Mouse (Mus musculus): ENCODE measurements at regions not wholly inside any gene's neighbourhood (a gene's known extent, or its start where the extent isn't known, plus 50 kb on each side); places are given as distances from the start of the nearest gene placed in this dataset.

DNA sequence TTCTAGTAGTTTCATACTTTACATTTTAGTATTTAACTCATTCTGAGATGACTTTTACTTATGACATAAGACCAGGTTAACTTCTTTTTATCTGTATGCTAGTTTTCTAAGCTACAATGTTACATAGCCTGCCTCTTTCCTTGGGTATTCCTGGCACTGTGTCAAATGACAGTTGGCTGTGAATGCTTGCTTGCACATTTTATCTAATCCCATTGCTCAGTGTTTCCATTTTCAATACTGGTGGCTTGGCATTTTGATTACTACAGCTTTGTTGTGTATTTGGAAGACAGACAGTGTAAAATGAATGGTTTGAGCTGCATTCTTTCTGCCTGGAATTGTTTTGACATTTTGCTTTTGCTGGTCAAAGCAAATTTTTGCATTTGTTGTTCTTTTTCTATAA lies 1359.2 kb downstream of the Defb40 start:
- no peak for TF ChIP-seq EP300 (IDR thresholded peaks at IDR 0.05; ENCODE audit: insufficient read depth, low read depth, low read length)
- no peak for TF ChIP-seq POLR2A (IDR thresholded peaks at IDR 0.05; ENCODE audit: insufficient read depth, low read depth, low read length)
- TF ChIP-seq CTCF (IDR thresholded peaks at IDR 0.05) = no peak
- H3K27me3 ChIP-seq (ENCODE audit: control insufficient read depth, insufficient read depth, low read length) = no peaks in the 10 kb centered on the region
- no peak overlapping the region for H3K9ac ChIP-seq (ENCODE audit: low read depth, low read length)
- no peak for DNase-seq
- H3K4me1 ChIP-seq (ENCODE audit: control insufficient read depth, insufficient read depth, low read length) = no peaks in the 10 kb centered on the region
- no peak overlapping the region for H3K4me3 ChIP-seq
- intact Hi-C loops (cut with DNase I) = no loop called here
- no peaks in the 10 kb centered on the region for H3K36me3 ChIP-seq (ENCODE audit: control insufficient read depth, insufficient read depth, low read length)
- H3K79me2 ChIP-seq (replicated peaks; ENCODE audit: control insufficient read depth, insufficient read depth, low read length) = no peaks in the 10 kb centered on the region
- no peak overlapping the region for H3K27ac ChIP-seq

- no peak overlapping the region for H3K27ac ChIP-seq
- H3K79me2 ChIP-seq (replicated peaks; ENCODE audit: control insufficient read depth, insufficient read depth, low read length) = no peaks in the 10 kb centered on the region
- H3K4me1 ChIP-seq (ENCODE audit: control insufficient read depth, insufficient read depth, low read length) = no peaks in the 10 kb centered on the region
- no peak for DNase-seq
- no peak for TF ChIP-seq POLR2A (IDR thresholded peaks at IDR 0.05; ENCODE audit: insufficient read depth, low read depth, low read length)
- H3K36me3 ChIP-seq (ENCODE audit: control insufficient read depth, insufficient read depth, low read length) = no peaks in the 10 kb centered on the region
- H3K9ac ChIP-seq (ENCODE audit: low read depth, low read length) = no peak overlapping the region
- H3K27me3 ChIP-seq (ENCODE audit: control insufficient read depth, insufficient read depth, low read length) = no peaks in the 10 kb centered on the region
- intact Hi-C loops (cut with DNase I) = no loop called here
- no peak overlapping the region for H3K4me3 ChIP-seq
Measured at GRCm38 (mm10) chr8:17618147-17618546, 1359.9 kb downstream of the Defb40 start.

GRCm38 (mm10) chr8:17602861-17603260 lies 1375.2 kb downstream of the Defb40 start:
- no peak overlapping the region for H3K9ac ChIP-seq (ENCODE audit: low read depth, low read length)
- no peaks in the 10 kb centered on the region for H3K4me1 ChIP-seq (ENCODE audit: control insufficient read depth, insufficient read depth, low read length)
- intact Hi-C loops (cut with DNase I) = no loop called here
- no peaks in the 10 kb centered on the region for H3K36me3 ChIP-seq (ENCODE audit: control insufficient read depth, insufficient read depth, low read length)
- 11% methylated on average over 1 of the region's 1 CpGs for WGBS
- no peak for TF ChIP-seq POLR2A (IDR thresholded peaks at IDR 0.05; ENCODE audit: insufficient read depth, low read depth, low read length)
- TF ChIP-seq EP300 (IDR thresholded peaks at IDR 0.05; ENCODE audit: insufficient read depth, low read depth, low read length) = no peak
- TF ChIP-seq CTCF (IDR thresholded peaks at IDR 0.05) = no peak
- no peaks in the 10 kb centered on the region for H3K79me2 ChIP-seq (replicated peaks; ENCODE audit: control insufficient read depth, insufficient read depth, low read length)
- no peak for DNase-seq
- H3K27me3 ChIP-seq (ENCODE audit: control insufficient read depth, insufficient read depth, low read length) = no peaks in the 10 kb centered on the region
- no peak overlapping the region for H3K4me3 ChIP-seq
- no peak overlapping the region for H3K27ac ChIP-seq

DNA sequence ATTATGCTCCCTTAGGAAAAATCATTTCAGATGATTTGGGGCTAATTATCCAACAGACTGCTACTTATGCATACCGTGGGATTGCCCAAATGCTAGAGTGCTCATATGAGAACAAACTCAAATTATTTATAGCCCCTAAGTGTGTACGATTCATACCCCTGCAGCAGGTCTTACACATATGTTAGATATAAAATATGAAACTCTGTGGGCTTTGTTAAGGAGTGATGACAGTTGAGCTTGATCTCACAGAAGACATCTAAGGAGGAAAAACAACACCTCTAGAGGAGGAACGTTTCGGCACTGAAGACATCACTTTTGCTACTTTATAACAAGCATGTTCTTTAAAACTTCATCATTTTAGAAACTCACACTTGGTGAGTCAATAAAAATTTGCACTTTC lies 1379.3 kb downstream of the Defb40 start:
- H3K9ac ChIP-seq (ENCODE audit: low read depth, low read length) = no peak overlapping the region
- WGBS = 68% methylated on average over 4 of the region's 4 CpGs
- no peaks in the 10 kb centered on the region for H3K4me1 ChIP-seq (ENCODE audit: control insufficient read depth, insufficient read depth, low read length)
- H3K27ac ChIP-seq = no peak overlapping the region
- TF ChIP-seq CTCF (IDR thresholded peaks at IDR 0.05) (no peak), POLR2A (IDR thresholded peaks at IDR 0.05; ENCODE audit: insufficient read depth, low read depth, low read length) (no peak), EP300 (IDR thresholded peaks at IDR 0.05; ENCODE audit: insufficient read depth, low read depth, low read length) (no peak)
- H3K4me3 ChIP-seq = no peak overlapping the region
- no peaks in the 10 kb centered on the region for H3K36me3 ChIP-seq (ENCODE audit: control insufficient read depth, insufficient read depth, low read length)
- H3K79me2 ChIP-seq (replicated peaks; ENCODE audit: control insufficient read depth, insufficient read depth, low read length) = no peaks in the 10 kb centered on the region
- H3K27me3 ChIP-seq (ENCODE audit: control insufficient read depth, insufficient read depth, low read length) = no peaks in the 10 kb centered on the region
- intact Hi-C loops (cut with DNase I) = no loop called here
- DNase-seq = no peak

- no peaks in the 10 kb centered on the region for H3K27me3 ChIP-seq (ENCODE audit: control insufficient read depth, insufficient read depth, low read length)
- no peak for TF ChIP-seq EP300 (IDR thresholded peaks at IDR 0.05; ENCODE audit: insufficient read depth, low read depth, low read length)
- no peak for TF ChIP-seq POLR2A (IDR thresholded peaks at IDR 0.05; ENCODE audit: insufficient read depth, low read depth, low read length)
- TF ChIP-seq CTCF (IDR thresholded peaks at IDR 0.05) = no peak
Measured at GRCm38 (mm10) chr8:17596559-17596958, 1381.5 kb downstream of the Defb40 start.

GRCm38 (mm10) chr8:17594607-17595006 lies 1383.4 kb downstream of the Defb40 start:
- DNase-seq = no peak
- TF ChIP-seq POLR2A (IDR thresholded peaks at IDR 0.05; ENCODE audit: insufficient read depth, low read depth, low read length) = no peak
- no peak for TF ChIP-seq EP300 (IDR thresholded peaks at IDR 0.05; ENCODE audit: insufficient read depth, low read depth, low read length)
- no peak for TF ChIP-seq CTCF (IDR thresholded peaks at IDR 0.05)
- no peak overlapping the region for H3K9ac ChIP-seq (ENCODE audit: low read depth, low read length)
- H3K79me2 ChIP-seq (replicated peaks; ENCODE audit: control insufficient read depth, insufficient read depth, low read length) = no peaks in the 10 kb centered on the region
- 50% methylated on average over 1 of the region's 1 CpGs for WGBS
- no peak overlapping the region for H3K27ac ChIP-seq
- H3K27me3 ChIP-seq (ENCODE audit: control insufficient read depth, insufficient read depth, low read length) = no peaks in the 10 kb centered on the region
- no peaks in the 10 kb centered on the region for H3K36me3 ChIP-seq (ENCODE audit: control insufficient read depth, insufficient read depth, low read length)
- no peak overlapping the region for H3K4me3 ChIP-seq
- no peaks in the 10 kb centered on the region for H3K4me1 ChIP-seq (ENCODE audit: control insufficient read depth, insufficient read depth, low read length)
- intact Hi-C loops (cut with DNase I) = no loop called here

More at GRCm38 (mm10) chr8:17596559-17596958, 1381.5 kb downstream of the Defb40 start:
- H3K79me2 ChIP-seq (replicated peaks; ENCODE audit: control insufficient read depth, insufficient read depth, low read length) = no peaks in the 10 kb centered on the region
- no peaks in the 10 kb centered on the region for H3K36me3 ChIP-seq (ENCODE audit: control insufficient read depth, insufficient read depth, low read length)
- no peaks in the 10 kb centered on the region for H3K4me1 ChIP-seq (ENCODE audit: control insufficient read depth, insufficient read depth, low read length)
- intact Hi-C loops (cut with DNase I) = no loop called here
- H3K27ac ChIP-seq = no peak overlapping the region
- H3K4me3 ChIP-seq = no peak overlapping the region
- no peak overlapping the region for H3K9ac ChIP-seq (ENCODE audit: low read depth, low read length)
- DNase-seq = no peak
